Mouse (Mus musculus) embryonic facial prominence, embryonic 13.5 days (tissue): Measurements from ENCODE around the gene Prr7. TPM values are rescaled to one million over a fixed set of nuclear protein-coding genes. Genes with fewer than 3 reads are reported as not detected.

Source experiments
- ATAC-seq: fragments of 200-750 bp; cut with Nextera tagmentation; 2 replicates; pipeline ENCODE4 v1.8.0; 2017; ENCODE audit warnings: low read depth; ENCODE audit not compliant: insufficient number of reproducible peaks, insufficient read depth, low FRiP score, low TSS enrichment
- H3K27ac ChIP-seq: fragments of 300-500 bp; sonication (generic); 2 replicates; pipeline ENCODE4 v1.5.1; 2015; ENCODE audit warnings: moderate library complexity, mild to moderate bottlenecking, inconsistent platforms
- H3K27me3 ChIP-seq: fragments of 300-500 bp; sonication (generic); 2 replicates; pipeline ENCODE4 v1.6.1; 2015; ENCODE audit warnings: mild to moderate bottlenecking, inconsistent platforms
- H3K36me3 ChIP-seq: fragments of 300-500 bp; sonication (generic); 2 replicates; pipeline ENCODE4 v1.6.1; 2015; ENCODE audit warnings: mild to moderate bottlenecking, inconsistent platforms
- H3K4me1 ChIP-seq: fragments of 300-500 bp; sonication (generic); 2 replicates; pipeline ENCODE4 v1.6.1; 2015; ENCODE audit warnings: inconsistent platforms
- H3K4me2 ChIP-seq: fragments of 300-500 bp; sonication (generic); 2 replicates; pipeline ENCODE4 v1.6.1; 2015; ENCODE audit warnings: moderate library complexity, mild to moderate bottlenecking, inconsistent platforms
- H3K4me3 ChIP-seq: fragments of 300-500 bp; sonication (generic); 2 replicates; pipeline ENCODE4 v1.5.1; 2015; ENCODE audit warnings: mild to moderate bottlenecking, inconsistent platforms
- H3K9ac ChIP-seq: fragments of 300-500 bp; sonication (generic); 2 replicates; pipeline ENCODE4 v1.6.1; 2015; ENCODE audit warnings: mild to moderate bottlenecking, inconsistent platforms
- H3K9me3 ChIP-seq: fragments of 300-500 bp; sonication (generic); 2 replicates; pipeline ENCODE4 v1.6.1; 2016; ENCODE audit warnings: inconsistent platforms
- WGBS: fragments of 180-500 bp; shearing (Covaris S2); methylation state at CpG from one replicate; pipeline ENCODE4 v1.1.7; 2015; ENCODE audit warnings: mixed read lengths; 5-methylcytosine and 5-hydroxymethylcytosine counted together
- polyA plus RNA-seq: library from polyadenylated mRNA; unstranded; fragments of >200 nt; fragmentation: Nextera tagmentation; extraction: Ambion mirVana; gene quantifications from 2 replicates; pipeline ENCODE4 v1.2.1, GENCODE M21; 2015

Prr7 gene
- polyA plus RNA-seq, 1 experiment from 2014 or later: 1.2 TPM

DNA sequence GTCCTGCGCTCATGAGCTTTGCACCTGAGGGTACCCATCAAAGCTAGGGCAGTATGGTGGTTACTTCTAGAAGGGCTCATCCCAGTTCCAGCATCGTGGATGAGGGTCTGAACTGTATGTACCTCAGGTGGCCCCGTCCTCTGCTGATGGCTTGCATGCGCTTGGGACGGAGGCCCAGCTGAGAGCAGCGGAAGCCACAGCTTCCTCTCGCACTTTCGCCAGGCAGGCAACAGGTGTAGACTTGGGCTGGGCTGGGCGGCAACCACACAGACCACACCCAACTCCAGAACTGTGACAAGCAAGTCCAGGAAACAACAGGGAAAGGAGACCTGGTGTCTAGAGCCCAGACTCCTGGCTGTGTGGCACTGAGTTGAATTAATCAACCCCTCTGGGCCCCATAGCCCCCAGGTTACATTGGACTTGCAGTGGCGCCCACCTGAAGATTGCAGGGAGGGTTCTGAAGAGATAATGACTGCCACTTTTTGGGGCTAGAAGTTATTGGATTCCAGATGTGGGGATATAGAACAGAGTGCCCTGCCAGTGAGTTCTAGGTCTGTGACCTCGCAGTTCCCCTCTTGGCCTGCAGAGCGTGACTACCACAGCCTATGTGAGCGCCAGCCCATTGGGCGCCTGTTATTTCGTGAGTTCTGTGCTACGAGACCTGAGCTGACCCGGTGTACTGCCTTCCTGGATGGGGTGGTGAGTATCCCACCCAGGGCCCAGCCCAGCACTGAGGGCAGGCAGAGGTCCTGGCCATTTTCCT is 14.2 kb upstream of the Prr7 start:
- Histone ChIP-seq H3K36me3 (peaks cover 56% of the 10 kb centered on the region), H3K9ac (no peak overlapping the region), H3K9me3 (no peaks in the 10 kb centered on the region), H3K4me2 (no peak overlapping the region), H3K27me3 (no peaks in the 10 kb centered on the region), H3K4me1 (peaks cover 30% of the 10 kb centered on the region), H3K4me3 (no peak overlapping the region), H3K27ac (no peak overlapping the region)
- no peak for ATAC-seq
- WGBS: 91% methylated on average over 17 of the region's 17 CpGs

GRCm38 (mm10) chr13:55450511-55450980 is 13.5 kb upstream of the Prr7 start:
- Histone ChIP-seq H3K27ac (no peak overlapping the region), H3K9ac (no peak overlapping the region), H3K4me3 (no peak overlapping the region), H3K4me2 (no peak overlapping the region), H3K36me3 (peaks cover 63% of the 10 kb centered on the region), H3K4me1 (peaks cover 30% of the 10 kb centered on the region), H3K9me3 (no peaks in the 10 kb centered on the region), H3K27me3 (no peaks in the 10 kb centered on the region)
- ATAC-seq: no peak
- 92% methylated on average over 11 of the region's 11 CpGs for WGBS

GRCm38 (mm10) chr13:55451296-55451695 is 12.8 kb upstream of the Prr7 start:
- peaks cover 70% of the 10 kb centered on the region for H3K36me3 ChIP-seq
- H3K4me1 ChIP-seq: peaks cover 23% of the 10 kb centered on the region
- no peak overlapping the region for H3K4me3 ChIP-seq
- ATAC-seq: no peak
- H3K4me2 ChIP-seq: no peak overlapping the region
- no peaks in the 10 kb centered on the region for H3K27me3 ChIP-seq
- H3K9me3 ChIP-seq: no peaks in the 10 kb centered on the region
- H3K9ac ChIP-seq: peak overlapping the region; percentile 27; the same call in 1 of the 2 replicates
- H3K27ac ChIP-seq: no peak overlapping the region
- WGBS: 91% methylated on average over 10 of the region's 10 CpGs

- 94% methylated on average over 16 of the region's 16 CpGs for WGBS
- no peak overlapping the region for H3K4me2 ChIP-seq
- no peak overlapping the region for H3K27ac ChIP-seq
- peaks cover 17% of the 10 kb centered on the region for H3K4me1 ChIP-seq
- peak overlapping the region; percentile 27; the same call in 1 of the 2 replicates for H3K9ac ChIP-seq
- no peaks in the 10 kb centered on the region for H3K9me3 ChIP-seq
- no peaks in the 10 kb centered on the region for H3K27me3 ChIP-seq
- no peak for ATAC-seq
- H3K36me3 ChIP-seq: peaks cover 76% of the 10 kb centered on the region
- H3K4me3 ChIP-seq: no peak overlapping the region
Observed at GRCm38 (mm10) chr13:55451785-55452549, 12.1 kb upstream of the Prr7 start.

- 49% methylated on average over 2 of the region's 2 CpGs for WGBS
- Histone ChIP-seq H3K27ac (no peak overlapping the region), H3K9ac (no peak overlapping the region), H3K27me3 (no peaks in the 10 kb centered on the region), H3K4me1 (peaks cover 31% of the 10 kb centered on the region), H3K4me3 (0 out of 2 replicates have a peak overlapping the region, but pooled peaks have one; percentile 75), H3K36me3 (peaks cover 43% of the 10 kb centered on the region), H3K9me3 (no peaks in the 10 kb centered on the region), H3K4me2 (no peak overlapping the region)
- ATAC-seq: no peak
Observed at GRCm38 (mm10) chr13:55462965-55463364, 1.1 kb upstream of the Prr7 start.

DNA sequence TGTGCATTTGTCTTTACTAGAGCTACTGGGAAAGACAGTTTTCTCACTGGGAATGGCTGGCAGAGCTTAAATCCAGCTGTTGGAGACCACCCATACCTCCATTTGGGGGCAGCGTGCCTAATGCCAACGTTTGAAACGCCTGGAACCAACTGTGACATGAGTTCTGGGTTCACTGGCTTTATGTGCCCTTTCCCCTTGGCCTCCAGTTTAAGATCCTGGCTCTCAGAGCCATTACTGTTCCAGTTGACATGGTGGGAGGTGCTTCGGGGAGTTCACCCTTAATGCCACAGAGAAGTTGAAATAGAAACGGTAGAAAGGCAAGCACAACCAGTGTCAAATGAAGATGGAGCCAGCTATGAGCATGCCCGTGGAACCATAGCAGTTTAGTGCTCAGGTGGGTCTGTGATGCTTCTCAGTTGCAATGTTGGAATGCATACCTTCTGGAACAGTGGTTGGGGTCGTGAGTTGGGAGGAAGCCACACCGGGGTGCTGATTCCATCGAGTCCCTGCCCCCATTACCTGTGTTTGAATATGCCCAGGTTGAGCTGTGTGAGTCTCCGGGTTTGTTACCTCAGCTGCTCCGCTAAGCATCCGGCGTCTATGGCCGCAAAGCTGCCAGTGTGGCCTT is 554 bp upstream of the Prr7 start:
- Histone ChIP-seq H3K27me3 (no peaks in the 10 kb centered on the region), H3K4me1 (peaks cover 31% of the 10 kb centered on the region), H3K9me3 (no peaks in the 10 kb centered on the region), H3K27ac (peak overlapping the region; percentile 5; the same call in 1 of the 2 replicates), H3K4me2 (peak overlapping the region; percentile 89), H3K36me3 (peaks cover 38% of the 10 kb centered on the region), H3K4me3 (peak overlapping the region; percentile 75), H3K9ac (peak overlapping the region; percentile 85)
- ATAC-seq: no peak
- WGBS: 10% methylated on average over 14 of the region's 14 CpGs

GRCm38 (mm10) chr13:55465184-55465583 is 1.1 kb downstream of the Prr7 start:
- Histone ChIP-seq H3K4me1 (peaks cover 38% of the 10 kb centered on the region), H3K27ac (peak overlapping the region; percentile 86; the same call in 1 of the 2 replicates), H3K9ac (peak overlapping the region; percentile 85), H3K4me3 (peak overlapping the region; percentile 75), H3K9me3 (no peaks in the 10 kb centered on the region), H3K4me2 (peak overlapping the region; percentile 89), H3K27me3 (no peaks in the 10 kb centered on the region), H3K36me3 (peaks cover 21% of the 10 kb centered on the region)
- no peak for ATAC-seq
- WGBS: 17% methylated on average over 3 of the region's 3 CpGs

DNA sequence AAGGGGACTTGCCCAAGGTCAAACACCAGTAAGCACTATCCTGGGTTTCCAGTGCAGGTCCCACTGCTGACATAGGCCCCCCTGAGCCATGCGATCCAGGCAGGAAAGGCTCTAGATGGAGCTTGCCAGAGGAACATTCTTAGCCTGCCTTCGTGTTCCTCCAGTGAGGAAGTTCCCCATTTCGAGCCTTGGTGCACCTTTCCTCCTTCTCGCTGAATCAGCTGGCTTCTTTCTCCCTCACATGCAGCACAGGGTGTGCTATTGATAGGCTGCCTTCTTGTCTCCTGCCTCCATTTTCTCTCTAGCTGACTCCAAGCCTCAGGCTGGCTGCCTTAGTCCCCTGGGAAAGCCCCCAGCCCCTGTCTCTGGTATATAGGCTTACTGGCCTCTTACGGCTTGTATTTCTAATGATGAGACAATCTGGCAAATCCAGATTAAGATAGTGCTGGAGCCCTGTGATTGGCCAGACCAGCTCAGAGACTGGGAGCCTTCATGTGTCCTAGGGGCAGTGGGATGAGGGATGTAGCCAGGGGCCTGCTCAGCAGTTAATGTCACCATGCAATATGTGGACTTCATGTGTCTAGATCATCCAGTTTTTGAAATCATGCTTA is 1.9 kb downstream of the Prr7 start:
- Histone ChIP-seq H3K9me3 (no peaks in the 10 kb centered on the region), H3K36me3 (peaks cover 14% of the 10 kb centered on the region), H3K27ac (no peak overlapping the region), H3K4me1 (peaks cover 46% of the 10 kb centered on the region), H3K9ac (peak overlapping the region; percentile 44; the same call in 1 of the 2 replicates), H3K4me2 (no peak overlapping the region; the same call in 1 of the 2 replicates), H3K4me3 (no peak overlapping the region), H3K27me3 (no peaks in the 10 kb centered on the region)
- WGBS: 76% methylated on average over 5 of the region's 5 CpGs
- no peak for ATAC-seq

- Histone ChIP-seq H3K9me3 (no peaks in the 10 kb centered on the region), H3K4me3 (no peak overlapping the region), H3K4me1 (peaks cover 61% of the 10 kb centered on the region), H3K9ac (no peak overlapping the region), H3K4me2 (no peak overlapping the region), H3K27ac (no peak overlapping the region), H3K27me3 (no peaks in the 10 kb centered on the region; the same call in 1 of the 2 replicates), H3K36me3 (peaks cover 3% of the 10 kb centered on the region)
- ATAC-seq: no peak
- 49% methylated on average over 13 of the region's 13 CpGs for WGBS
Observed at GRCm38 (mm10) chr13:55468851-55469560, 4.9 kb downstream of the Prr7 start.

DNA sequence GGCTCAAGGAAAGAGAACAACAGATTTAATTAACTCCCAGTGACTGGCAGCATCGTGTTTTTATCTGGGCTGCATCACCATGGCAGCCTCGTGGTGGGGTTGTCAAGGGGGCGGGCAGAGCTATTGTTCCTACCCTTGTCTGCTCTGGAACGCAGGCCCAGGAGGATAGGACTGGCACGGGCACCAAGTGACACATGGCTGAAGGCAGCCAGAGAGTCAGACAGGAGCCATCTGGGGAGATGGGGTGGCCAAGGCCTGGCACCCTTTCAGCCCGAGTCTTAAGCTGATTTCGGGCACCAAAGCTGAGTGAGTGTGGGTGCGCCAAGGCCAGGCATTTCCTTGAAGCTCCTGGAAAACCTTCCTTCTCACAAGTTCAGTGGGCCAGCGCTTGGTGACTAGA is 6.3 kb downstream of the Prr7 start:
- H3K36me3 ChIP-seq: peaks cover 17% of the 10 kb centered on the region
- ATAC-seq: no peak
- no peak overlapping the region for H3K27ac ChIP-seq
- no peaks in the 10 kb centered on the region; the same call in 1 of the 2 replicates for H3K27me3 ChIP-seq
- H3K9me3 ChIP-seq: no peaks in the 10 kb centered on the region
- no peak overlapping the region for H3K4me3 ChIP-seq
- H3K9ac ChIP-seq: peak overlapping the region; percentile 82; the same call in 1 of the 2 replicates
- H3K4me2 ChIP-seq: no peak overlapping the region
- H3K4me1 ChIP-seq: peaks cover 65% of the 10 kb centered on the region
- WGBS: 60% methylated on average over 9 of the region's 9 CpGs
